ENCODE assay signal across 19 mouse cellular contexts in genomic region chr4:141619299-141619883, GRCm38 (mm10). TPM values are rescaled to one million over a fixed set of nuclear protein-coding genes. Genes with fewer than 3 reads are reported as not detected.
DNase-seq lines count a peak whose midpoint lies in the region; ATAC-seq and TF ChIP-seq lines count a peak whose summit lies in the region.
"Had no signal": no experiment of that assay in that cellular context is flagged by ENCODE, and none has a peak within 500 bp of the region (broad histone marks: within the 10 kb centered on the region; RNA-seq: fewer than 3 reads in every experiment).

No protein-coding gene starts in this region.

- ATAC-seq in kidney, postnatal 0 days (replicated peaks; ENCODE audit: low FRiP score, low read depth): no peak
- ATAC-seq in intestine, postnatal 0 days: no peak
- ATAC-seq: forebrain, embryonic 16.5 days had no signal

- H3K27ac ChIP-seq in kidney, postnatal 0 days: no peak overlapping the region
- no peak overlapping the region for H3K27ac ChIP-seq in kidney, adult 2 months (ENCODE audit: insufficient read depth, low read depth, low read length)
- H3K27ac ChIP-seq in spleen, adult 2 months (ENCODE audit: insufficient read depth, low read length): no peak overlapping the region
- H3K27ac ChIP-seq in intestine, postnatal 0 days (ENCODE audit: low read depth, low read length): 0 out of 2 replicates have a peak overlapping the region, but pooled peaks have one; percentile 93
- H3K27ac ChIP-seq: hindbrain, embryonic 15.5 days; left cerebral cortex, adult 2 months; liver, embryonic 13.5 days had no signal

- DNase-seq in kidney, postnatal 0 days (ENCODE audit: low spot score): no peak
- DNase-seq in kidney, adult 2 months: no peak
- DNase-seq in spleen, adult 2 months (ENCODE audit: low read depth in 1 of 2, low spot score in 2 of 2): no peak
- no peak for DNase-seq in spleen, adult 12 weeks (ENCODE audit: low spot score)
- no peak for DNase-seq in thymus, postnatal 4 days
- no peak for DNase-seq in testis, postnatal 14 days (ENCODE audit: low spot score)
- no peak for DNase-seq in kidney, postnatal 14 days
- DNase-seq: cerebellum, adult 18-20 months; cerebellum, postnatal 14 days; gastrocnemius, postnatal 10 days; heart, postnatal 4 days; liver, embryonic 13.5 days; lung, embryonic 14.5 days; thymus, postnatal 14 days had no signal

- H3K4me1 ChIP-seq in kidney, postnatal 0 days (replicated peaks; ENCODE audit: insufficient read depth, low read length): peaks cover 17% of the 10 kb centered on the region; the same call in 1 of the 2 replicates
- peaks cover 11% of the 10 kb centered on the region for H3K4me1 ChIP-seq in kidney, adult 2 months (ENCODE audit: control insufficient read depth, insufficient read depth, low read length)
- peaks cover 9% of the 10 kb centered on the region for H3K4me1 ChIP-seq in spleen, adult 2 months (ENCODE audit: control insufficient read depth, insufficient read depth, insufficient read length)
- 0 out of 2 replicates have a peak, but pooled peaks cover 6% of the 10 kb centered on the region for H3K4me1 ChIP-seq in intestine, postnatal 0 days (replicated peaks; ENCODE audit: control insufficient read depth, insufficient read depth, low read length)

- no peaks in the 10 kb centered on the region for H3K9me3 ChIP-seq in kidney, postnatal 0 days (replicated peaks; ENCODE audit: low read length)
- no peaks in the 10 kb centered on the region for H3K9me3 ChIP-seq in intestine, postnatal 0 days (ENCODE audit: control insufficient read depth)
- H3K9me3 ChIP-seq: hindbrain, embryonic 15.5 days; liver, embryonic 13.5 days had no signal

- WGBS in kidney, postnatal 0 days: 86% methylated on average over 9 of the region's 9 CpGs
- WGBS in kidney, adult 2 months: 83% methylated on average over 9 of the region's 9 CpGs
- 62% methylated on average over 9 of the region's 9 CpGs for WGBS in spleen, adult 2 months
- WGBS in intestine, postnatal 0 days: 89% methylated on average over 9 of the region's 9 CpGs

- no peaks in the 10 kb centered on the region for H3K36me3 ChIP-seq in kidney, postnatal 0 days (ENCODE audit: insufficient read depth, low read length)
- no peaks in the 10 kb centered on the region for H3K36me3 ChIP-seq in kidney, adult 2 months (ENCODE audit: control insufficient read depth, insufficient read depth, low read length)
- H3K36me3 ChIP-seq in spleen, adult 2 months (ENCODE audit: control insufficient read depth, insufficient read depth, low read length): no peaks in the 10 kb centered on the region
- peaks cover 1% of the 10 kb centered on the region; the same call in 1 of the 2 replicates for H3K36me3 ChIP-seq in intestine, postnatal 0 days (ENCODE audit: control insufficient read depth, insufficient read depth)
- H3K36me3 ChIP-seq: hindbrain, embryonic 15.5 days; liver, embryonic 13.5 days had no signal

- H3K9ac ChIP-seq in kidney, postnatal 0 days (ENCODE audit: low read depth, low read length): no peak overlapping the region
- H3K9ac ChIP-seq in intestine, postnatal 0 days (ENCODE audit: low read depth, low read length): no peak overlapping the region
- H3K9ac ChIP-seq: hindbrain, embryonic 15.5 days; liver, embryonic 13.5 days; lung, embryonic 14.5 days had no signal

- no peak for TF ChIP-seq POLR2A in kidney, adult 2 months (IDR thresholded peaks at IDR 0.05; ENCODE audit: low read depth, low read length)
- TF ChIP-seq POLR2A in spleen, adult 2 months (IDR thresholded peaks at IDR 0.05; ENCODE audit: low read depth, low read length): no peak

- TF ChIP-seq CTCF in kidney, postnatal 0 days (IDR thresholded peaks at IDR 0.05; ENCODE audit: low read depth): no peak
- no peak for TF ChIP-seq CTCF in kidney, adult 2 months (conservative IDR thresholded peaks at IDR 0.05; ENCODE audit: insufficient read depth, insufficient read length, low read depth, low read length)
- no peak for TF ChIP-seq CTCF in spleen, adult 2 months (IDR thresholded peaks at IDR 0.05; ENCODE audit: extremely low read depth, insufficient read depth, insufficient read length, insufficient replicate concordance)
- no peak for TF ChIP-seq CTCF in intestine, postnatal 0 days (IDR thresholded peaks at IDR 0.05; ENCODE audit: low read depth)

- H3K27me3 ChIP-seq in kidney, postnatal 0 days (ENCODE audit: insufficient read depth, low read length): no peaks in the 10 kb centered on the region
- no peaks in the 10 kb centered on the region for H3K27me3 ChIP-seq in kidney, adult 2 months (replicated peaks; ENCODE audit: control insufficient read depth, insufficient read depth, low read length)
- no peaks in the 10 kb centered on the region; the same call in 1 of the 2 replicates for H3K27me3 ChIP-seq in spleen, adult 2 months (ENCODE audit: control insufficient read depth, insufficient read depth, low read length)
- H3K27me3 ChIP-seq in intestine, postnatal 0 days (replicated peaks; ENCODE audit: control insufficient read depth, insufficient read depth, low read length): no peaks in the 10 kb centered on the region
- H3K27me3 ChIP-seq: hindbrain, embryonic 15.5 days had no signal

- H3K4me2 ChIP-seq in kidney, postnatal 0 days (ENCODE audit: low read length): peak overlapping the region; percentile 6; the same call in 1 of the 2 replicates
- no peak overlapping the region; the same call in 1 of the 2 replicates for H3K4me2 ChIP-seq in intestine, postnatal 0 days (replicated peaks; ENCODE audit: low read depth)
- H3K4me2 ChIP-seq: hindbrain, embryonic 15.5 days; liver, embryonic 13.5 days; lung, embryonic 14.5 days had no signal

- H3K4me3 ChIP-seq in kidney, postnatal 0 days (replicated peaks; ENCODE audit: low read depth, low read length): no peak overlapping the region
- H3K4me3 ChIP-seq in kidney, adult 2 months (ENCODE audit: insufficient read depth, low read depth, low read length): no peak overlapping the region
- H3K4me3 ChIP-seq in spleen, adult 2 months (ENCODE audit: extremely low read depth, insufficient read depth, insufficient read length): peak overlapping the region; percentile 12; the same call in 1 of the 2 replicates
- no peak overlapping the region for H3K4me3 ChIP-seq in intestine, postnatal 0 days (ENCODE audit: low read depth, low read length)
- H3K4me3 ChIP-seq: hindbrain, embryonic 15.5 days; left cerebral cortex, adult 2 months; liver, embryonic 13.5 days had no signal

RNA-seq across cellular contexts. Expression of gene Tmem82, which starts 1.0 kb away (rescaled TPM):
- polyA plus RNA-seq in kidney, postnatal 0 days (2015; fragmentation: Nextera tagmentation; extraction: Ambion mirVana): 7.7 and 9.5 TPM in 2 replicates
- polyA plus RNA-seq in kidney, adult 2 months (2012; rRNA removed): 29.0 and 32.3 TPM in 2 replicates
- polyA plus RNA-seq in spleen, adult 2 months (2012; rRNA removed): 0.56 and 0.86 TPM in 2 replicates
- 42.0 and 45.7 TPM in 2 replicates for polyA plus RNA-seq in intestine, postnatal 0 days (2015; fragmentation: Nextera tagmentation; extraction: Ambion mirVana)

RNA-seq across cellular contexts. Expression of gene Slc25a34, which starts 4.2 kb away (rescaled TPM):
- 1.9 and 2.3 TPM in 2 replicates for polyA plus RNA-seq in kidney, postnatal 0 days (2015; fragmentation: Nextera tagmentation; extraction: Ambion mirVana)
- 30.1 and 33.8 TPM in 2 replicates for polyA plus RNA-seq in kidney, adult 2 months (2012; rRNA removed)
- polyA plus RNA-seq in spleen, adult 2 months (2012; rRNA removed): 0.34 and 0.43 TPM in 2 replicates
- 23.8 and 25.7 TPM in 2 replicates for polyA plus RNA-seq in intestine, postnatal 0 days (2015; fragmentation: Nextera tagmentation; extraction: Ambion mirVana)
- polyA plus RNA-seq: lung, embryonic 14.5 days; neural tube, embryonic 14.5 days had no signal

RNA-seq across cellular contexts. Expression of gene Fblim1, which starts 13.5 kb away (rescaled TPM):
- polyA plus RNA-seq in kidney, postnatal 0 days (2015; fragmentation: Nextera tagmentation; extraction: Ambion mirVana): 58.1 and 64.6 TPM in 2 replicates
- polyA plus RNA-seq in kidney, adult 2 months (2012; rRNA removed): 10.2 and 10.5 TPM in 2 replicates
- polyA plus RNA-seq in spleen, adult 2 months (2012; rRNA removed): 8.4 and 10.1 TPM in 2 replicates
- polyA plus RNA-seq in intestine, postnatal 0 days (2015; fragmentation: Nextera tagmentation; extraction: Ambion mirVana): 52.8 and 59.2 TPM in 2 replicates

RNA-seq across cellular contexts. Expression of gene Plekhm2, which starts 45.3 kb away (rescaled TPM):
- 6.0 and 6.2 TPM in 2 replicates for polyA plus RNA-seq in kidney, postnatal 0 days (2015; fragmentation: Nextera tagmentation; extraction: Ambion mirVana)
- polyA plus RNA-seq in kidney, adult 2 months (2012; rRNA removed): 79.7 and 85.4 TPM in 2 replicates
- polyA plus RNA-seq in spleen, adult 2 months (2012; rRNA removed): 48.1 and 51.6 TPM in 2 replicates
- 3.1 and 6.0 TPM in 2 replicates for polyA plus RNA-seq in intestine, postnatal 0 days (2015; fragmentation: Nextera tagmentation; extraction: Ambion mirVana)
